Comparison of ENCODE assay signal across 9 mouse cellular contexts in genomic region chr11:77983937-77984835, GRCm38 (mm10). TPM values are rescaled to one million over a fixed set of nuclear protein-coding genes. Genes with fewer than 3 reads are reported as not detected.
DNase-seq lines count a peak whose midpoint lies in the region; ATAC-seq and TF ChIP-seq lines count a peak whose summit lies in the region.
"Had no signal": no experiment of that assay in that cellular context is flagged by ENCODE, and none has a peak within 500 bp of the region (broad histone marks: within the 10 kb centered on the region; RNA-seq: fewer than 3 reads in every experiment).

No protein-coding gene starts in this region.

- peak overlapping the region; percentile 96 for H3K27ac ChIP-seq in ES-E14 (ENCODE audit: insufficient read depth, low read depth, low read length, poor library complexity, severe bottlenecking)
- H3K27ac ChIP-seq in forebrain, embryonic 14.5 days (ENCODE audit: low read depth, low read length): peak overlapping the region; percentile 93
- peak overlapping the region; percentile 97 for H3K27ac ChIP-seq in hindbrain, embryonic 10.5 days
- peak overlapping the region; percentile 94 for H3K27ac ChIP-seq in lung, postnatal 0 days (ENCODE audit: low read length)

- H3K36me3 ChIP-seq in ES-E14 (ENCODE audit: control insufficient read depth, insufficient read depth, low read length, poor library complexity, severe bottlenecking): peaks cover 11% of the 10 kb centered on the region
- peaks cover 21% of the 10 kb centered on the region for H3K36me3 ChIP-seq in forebrain, embryonic 14.5 days (ENCODE audit: control insufficient read depth, insufficient read depth, low read length)
- H3K36me3 ChIP-seq in hindbrain, embryonic 10.5 days: peaks cover 36% of the 10 kb centered on the region
- H3K36me3 ChIP-seq in lung, postnatal 0 days (ENCODE audit: insufficient read depth, low read length): 0 out of 2 replicates have a peak, but pooled peaks cover 6% of the 10 kb centered on the region

- peak overlapping the region; percentile 87 for H3K4me2 ChIP-seq in forebrain, embryonic 14.5 days (ENCODE audit: low read length)
- peak overlapping the region; percentile 93 for H3K4me2 ChIP-seq in lung, postnatal 0 days (replicated peaks; ENCODE audit: low read depth, low read length)

- peaks cover 2 to 3% of the 10 kb centered on the region in 2 experiments; a peak in 2 of 4 replicates for H3K4me1 ChIP-seq in ES-E14 (ENCODE audit: control insufficient read depth in 2 of 2, insufficient read depth in 2 of 2, low read length in 2 of 2, poor library complexity in 1 of 2)
- peaks cover 9% of the 10 kb centered on the region for H3K4me1 ChIP-seq in forebrain, embryonic 14.5 days (ENCODE audit: control insufficient read depth, insufficient read depth, low read length)
- peaks cover 28% of the 10 kb centered on the region for H3K4me1 ChIP-seq in hindbrain, embryonic 10.5 days (replicated peaks)
- H3K4me1 ChIP-seq in lung, postnatal 0 days (ENCODE audit: insufficient read depth, low read depth, low read length): peaks cover 8% of the 10 kb centered on the region; the same call in 1 of the 2 replicates

- 0 out of 2 replicates have a peak, but pooled peaks have one; percentile 9 for ATAC-seq in forebrain, embryonic 14.5 days
- ATAC-seq in lung, postnatal 0 days: 0 out of 2 replicates have a peak, but pooled peaks have one; percentile 4

- H3K4me3 ChIP-seq in ES-E14 (ENCODE audit: insufficient read depth in 1 of 2, low read depth in 1 of 2, low read length in 2 of 2, poor library complexity in 1 of 2, severe bottlenecking in 1 of 2): peak overlapping the region; percentile 70 to 88
- peak overlapping the region; percentile 100 for H3K4me3 ChIP-seq in forebrain, embryonic 14.5 days (ENCODE audit: low read depth, low read length)
- peak overlapping the region; percentile 100 for H3K4me3 ChIP-seq in hindbrain, embryonic 10.5 days
- peak overlapping the region; percentile 99 for H3K4me3 ChIP-seq in lung, postnatal 0 days (ENCODE audit: low read depth, low read length)

- H3K9ac ChIP-seq in ES-E14 (ENCODE audit: insufficient read depth, low read depth, low read length, poor library complexity, severe bottlenecking): peak overlapping the region; percentile 90
- H3K9ac ChIP-seq in forebrain, embryonic 14.5 days (ENCODE audit: low read length): peak overlapping the region; percentile 95
- peak overlapping the region; percentile 96 for H3K9ac ChIP-seq in lung, postnatal 0 days (replicated peaks; ENCODE audit: low read depth)

- TF ChIP-seq EP300 in lung, postnatal 0 days (IDR thresholded peaks at IDR 0.05): no peak

- H3K9me3 ChIP-seq in ES-E14 (ENCODE audit: control insufficient read depth, insufficient read depth, low read depth, low read length): no peaks in the 10 kb centered on the region
- no peaks in the 10 kb centered on the region for H3K9me3 ChIP-seq in forebrain, embryonic 14.5 days (replicated peaks; ENCODE audit: control insufficient read depth, low read length)
- H3K9me3 ChIP-seq in hindbrain, embryonic 10.5 days: no peaks in the 10 kb centered on the region
- no peaks in the 10 kb centered on the region for H3K9me3 ChIP-seq in lung, postnatal 0 days (ENCODE audit: low read length)

- peak; percentile 15; the same call in 1 of the 2 replicates for TF ChIP-seq CTCF in lung, postnatal 0 days (IDR thresholded peaks at IDR 0.05)

- no peaks in the 10 kb centered on the region for H3K27me3 ChIP-seq in forebrain, embryonic 14.5 days (replicated peaks; ENCODE audit: control insufficient read depth, insufficient read depth, low read length)
- H3K27me3 ChIP-seq in hindbrain, embryonic 10.5 days (ENCODE audit: insufficient read depth, poor library complexity, severe bottlenecking): no peaks in the 10 kb centered on the region
- H3K27me3 ChIP-seq in lung, postnatal 0 days (replicated peaks; ENCODE audit: insufficient read depth, low read length): no peaks in the 10 kb centered on the region

- DNase-seq in ES-E14 (ENCODE audit: low read depth, low spot score): peak; percentile 54
- DNase-seq in c-Kit-positive CD71-positive TER-119-negative erythroid progenitor cells, embryonic 14.5 days (ENCODE audit: low read depth): peak; percentile 46
- DNase-seq in forebrain, embryonic 14.5 days (ENCODE audit: low spot score): peak; percentile 70
- peak; percentile 83 for DNase-seq in hindbrain, embryonic 10.5 days (ENCODE audit: low spot score)
- DNase-seq in layer of hippocampus, adult 9-10 months (ENCODE audit: low spot score): peak; percentile 32
- peak; percentile 80 for DNase-seq in lung, postnatal 0 days (ENCODE audit: low spot score)
- peak; percentile 80 for DNase-seq in retina, postnatal 1 day
- DNase-seq in thymus, postnatal 4 days: peak; percentile 80

- under 1% methylated on average over 57 of the region's 63 CpGs for WGBS in forebrain, embryonic 14.5 days
- WGBS in hindbrain, embryonic 10.5 days: under 1% methylated on average over 62 of the region's 63 CpGs
- under 1% methylated on average over 56 of the region's 63 CpGs for WGBS in lung, postnatal 0 days

- in situ Hi-C loops in ES-E14 (cut with MboI; ENCODE audit: low sequenced_read_pairs in 2 of 2, unreplicated experiment in 2 of 2): no loop called here

TF ChIP-seq in ES-E14, 5 proteins besides CTCF, POLR2A, EP300 and RAD21:
- TF ChIP-seq HCFC1 (IDR thresholded peaks at IDR 0.05; ENCODE audit: borderline replicate concordance, insufficient read depth, low read length) (no peak), ZC3H11A (IDR thresholded peaks at IDR 0.05; ENCODE audit: borderline replicate concordance, low read depth, low read length) (no peak), ZNF384 (IDR thresholded peaks at IDR 0.05; ENCODE audit: low read depth, low read length) (no peak), CHD2 (IDR thresholded peaks at IDR 0.05; ENCODE audit: low read depth, low read length) (no peak)

RNA-seq across cellular contexts. Expression of gene Phf12, which starts 1.6 kb away (rescaled TPM):
- 38.4 and 42.0 TPM in 2 replicates for total RNA-seq in ES-E14 (2012; rRNA removed)
- 16.5 and 17.0 TPM in 2 replicates for polyA plus RNA-seq in forebrain, embryonic 14.5 days (2014; fragmentation: Nextera tagmentation; extraction: Ambion mirVana)
- 14.5 and 19.7 TPM in 2 replicates for polyA plus RNA-seq in hindbrain, embryonic 10.5 days (2016; fragmentation: Nextera tagmentation; extraction: Ambion mirVana)
- polyA plus RNA-seq in lung, postnatal 0 days (2015; fragmentation: Nextera tagmentation; extraction: Ambion mirVana): 7.7 and 9.0 TPM in 2 replicates

RNA-seq across cellular contexts. Expression of gene Dhrs13, which starts 47.9 kb away (rescaled TPM):
- total RNA-seq in ES-E14 (2012; rRNA removed): 20.2 and 28.5 TPM in 2 replicates
- 36.6 and 38.8 TPM in 2 replicates for polyA plus RNA-seq in forebrain, embryonic 14.5 days (2014; fragmentation: Nextera tagmentation; extraction: Ambion mirVana)
- 16.6 and 17.0 TPM in 2 replicates for polyA plus RNA-seq in hindbrain, embryonic 10.5 days (2016; fragmentation: Nextera tagmentation; extraction: Ambion mirVana)
- polyA plus RNA-seq in lung, postnatal 0 days (2015; fragmentation: Nextera tagmentation; extraction: Ambion mirVana): 9.4 and 9.7 TPM in 2 replicates

RNA-seq across cellular contexts. Expression of gene Flot2, which starts 53.5 kb away (rescaled TPM):
- 26.7 and 31.9 TPM in 2 replicates for total RNA-seq in ES-E14 (2012; rRNA removed)
- 56.2 and 64.6 TPM in 2 replicates for polyA plus RNA-seq in forebrain, embryonic 14.5 days (2014; fragmentation: Nextera tagmentation; extraction: Ambion mirVana)
- polyA plus RNA-seq in hindbrain, embryonic 10.5 days (2016; fragmentation: Nextera tagmentation; extraction: Ambion mirVana): 73.0 and 76.3 TPM in 2 replicates
- 55.6 and 58.3 TPM in 2 replicates for polyA plus RNA-seq in lung, postnatal 0 days (2015; fragmentation: Nextera tagmentation; extraction: Ambion mirVana)

RNA-seq across cellular contexts. Expression of gene Sez6, which starts 53.6 kb away (rescaled TPM):
- total RNA-seq in ES-E14 (2012; rRNA removed): 0.45 and 0.63 TPM in 2 replicates
- polyA plus RNA-seq in forebrain, embryonic 14.5 days (2014; fragmentation: Nextera tagmentation; extraction: Ambion mirVana): 140 and 175 TPM in 2 replicates
- polyA plus RNA-seq in hindbrain, embryonic 10.5 days (2016; fragmentation: Nextera tagmentation; extraction: Ambion mirVana): 8.8 and 19.3 TPM in 2 replicates
- 0.04 and 0.06 TPM in 2 replicates for polyA plus RNA-seq in lung, postnatal 0 days (2015; fragmentation: Nextera tagmentation; extraction: Ambion mirVana)
- total RNA-seq: hematopoietic stem cell, adult 5-6 weeks had no signal

Comparison
In these comparisons a context has a peak if more than half of its experiments do, and no peak if none do; other contexts are left out.
1. Peak in every context shown above with its lines: DNase-seq, ATAC-seq, H3K4me3 ChIP-seq and H3K27ac ChIP-seq.
2. DNase-seq: peak in every context shown above with its lines; median percentile 83 in hindbrain, embryonic 10.5 days; 80 in lung, postnatal 0 days; 80 in retina, postnatal 1 day; 80 in thymus, postnatal 4 days; 70 in forebrain, embryonic 14.5 days; 54 in ES-E14; 46 in c-Kit-positive CD71-positive TER-119-negative erythroid progenitor cells, embryonic 14.5 days; 32 in layer of hippocampus, adult 9-10 months.